Mouse (Mus musculus) hindbrain, embryonic 11.5 days (tissue): ENCODE results near the gene Arhgap31. TPM values are rescaled to one million over a fixed set of nuclear protein-coding genes. Genes with fewer than 3 reads are reported as not detected.

Experiments
- ATAC-seq: fragments of 200-750 bp; cut with Nextera tagmentation; 2 replicates; pipeline ENCODE4 v1.8.0; 2017; ENCODE audit warnings: mild to moderate bottlenecking, moderate TSS enrichment, moderate library complexity; ENCODE audit not compliant: low FRiP score
- DNase-seq: peaks from one replicate; pipeline ENCODE4 v3.0.0-alpha.2; 2015; ENCODE audit warnings: low spot score
- H3K27ac ChIP-seq: fragments of 300-500 bp; sonication (generic); 2 replicates; pipeline ENCODE4 v1.5.1; 2014; ENCODE audit warnings: mild to moderate bottlenecking, low read depth, low read length
- H3K27me3 ChIP-seq: fragments of 300-500 bp; sonication (generic); 2 replicates; pipeline ENCODE4 v1.6.1; 2014; ENCODE audit warnings: mild to moderate bottlenecking, low read length, moderate library complexity, mixed read lengths; ENCODE audit not compliant: control insufficient read depth, insufficient read depth
- H3K36me3 ChIP-seq: fragments of 300-500 bp; sonication (generic); 2 replicates; pipeline ENCODE4 v1.6.1; 2014; ENCODE audit warnings: mild to moderate bottlenecking, low read length, moderate library complexity, mixed read lengths; ENCODE audit not compliant: control insufficient read depth, insufficient read depth
- H3K4me1 ChIP-seq: fragments of 300-500 bp; sonication (generic); replicated peaks from 2 replicates; pipeline ENCODE4 v1.6.1; 2014; ENCODE audit warnings: low read length, mixed read lengths; ENCODE audit not compliant: control insufficient read depth, insufficient read depth
- H3K4me2 ChIP-seq: fragments of 300-500 bp; sonication (generic); replicated peaks from 2 replicates; pipeline ENCODE4 v1.6.1; 2014; ENCODE audit warnings: mild to moderate bottlenecking, low read depth, low read length
- H3K4me3 ChIP-seq: fragments of 300-500 bp; sonication (generic); 2 replicates; pipeline ENCODE4 v1.5.1; 2014; ENCODE audit warnings: low read depth, low read length
- H3K9ac ChIP-seq: fragments of 300-500 bp; sonication (generic); 2 replicates; pipeline ENCODE4 v1.6.1; 2014; ENCODE audit warnings: low read depth, low read length
- H3K9me3 ChIP-seq: fragments of 300-500 bp; sonication (generic); 2 replicates; pipeline ENCODE4 v1.6.1; 2016; ENCODE audit warnings: low read length; ENCODE audit not compliant: control insufficient read depth
- WGBS: fragments of 180-500 bp; shearing (Covaris S2); extraction: QIAGEN DNeasy Blood & Tissue Kit; methylation state at CpG from one replicate; pipeline ENCODE4 v1.1.7; 2014; 5-methylcytosine and 5-hydroxymethylcytosine counted together
- polyA plus RNA-seq: library from polyadenylated mRNA; unstranded; fragments of >200 nt; fragmentation: Nextera tagmentation; extraction: Ambion mirVana; gene quantifications from 2 replicates; pipeline ENCODE4 v1.2.1, GENCODE M21; 2014

Gene Arhgap31
- polyA plus RNA-seq, 1 experiment from 2014 or later, result 9.0 TPM

DNA sequence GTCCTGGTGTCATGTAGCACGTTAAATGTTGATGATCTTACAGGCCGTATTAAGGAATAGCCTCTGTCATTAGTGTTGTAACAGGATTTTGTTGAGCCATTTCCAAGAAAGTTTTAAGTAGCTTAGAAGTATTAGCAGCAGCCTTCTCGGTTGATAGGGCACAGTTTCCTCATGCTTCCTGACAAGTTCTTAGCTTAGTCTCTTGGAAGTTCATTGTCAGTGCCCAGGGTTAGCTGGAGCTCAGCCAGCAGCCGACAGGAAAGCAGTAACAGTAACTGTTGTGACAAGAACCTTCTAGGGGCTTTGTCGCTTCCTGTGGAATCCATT is 43.1 kb upstream of the Arhgap31 start:
- Histone ChIP-seq H3K9ac (no peak overlapping the region), H3K27me3 (no peaks in the 10 kb centered on the region), H3K36me3 (no peaks in the 10 kb centered on the region), H3K9me3 (no peaks in the 10 kb centered on the region), H3K4me3 (no peak overlapping the region), H3K27ac (no peak overlapping the region), H3K4me2 (no peak overlapping the region), H3K4me1 (0 out of 2 replicates have a peak, but pooled peaks cover 2% of the 10 kb centered on the region)
- DNase-seq (no peak), ATAC-seq (no peak)
- 69% methylated on average over 5 of the region's 5 CpGs for WGBS

DNA sequence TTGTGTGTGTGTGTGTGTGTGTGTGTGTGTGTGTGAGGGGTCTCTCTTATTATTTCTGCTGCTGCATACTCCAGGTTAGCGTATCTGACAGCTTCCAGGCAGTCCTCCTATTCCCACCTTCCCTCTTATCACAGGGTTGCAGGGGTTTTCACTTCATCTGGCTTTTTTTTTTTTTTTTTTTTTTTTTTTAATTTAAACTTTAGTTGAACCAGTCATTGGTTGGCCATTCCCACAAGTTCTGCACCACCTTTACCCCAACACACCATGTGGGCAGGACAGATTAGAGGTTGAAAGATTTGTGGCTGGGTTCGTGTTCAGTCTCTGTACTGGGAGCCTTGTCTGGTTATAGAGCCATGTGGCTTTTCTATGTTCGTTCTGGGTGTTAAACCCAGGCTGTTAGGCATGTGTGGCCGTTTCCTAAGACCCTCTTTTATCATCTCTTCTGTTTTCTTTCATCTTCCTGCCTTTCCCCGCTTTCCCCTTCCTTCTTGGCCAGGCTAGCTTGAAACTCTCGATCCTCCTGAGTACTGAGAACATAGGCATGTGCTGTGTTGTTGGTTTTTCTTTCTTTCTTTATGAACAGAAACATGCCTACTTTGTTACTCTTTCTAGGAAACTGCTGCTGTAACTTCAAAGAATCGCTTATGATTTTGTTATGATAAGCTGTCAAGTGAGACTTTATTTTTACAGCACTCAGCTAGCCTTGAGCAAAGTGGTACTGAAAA is 42.5 kb upstream of the Arhgap31 start:
- Histone ChIP-seq H3K27me3 (no peaks in the 10 kb centered on the region), H3K27ac (no peak overlapping the region), H3K4me3 (no peak overlapping the region), H3K9ac (no peak overlapping the region), H3K36me3 (no peaks in the 10 kb centered on the region), H3K4me1 (0 out of 2 replicates have a peak, but pooled peaks cover 2% of the 10 kb centered on the region), H3K9me3 (no peaks in the 10 kb centered on the region), H3K4me2 (no peak overlapping the region)
- no peak for ATAC-seq
- no peak for DNase-seq
- 77% methylated on average over 7 of the region's 7 CpGs for WGBS

DNA sequence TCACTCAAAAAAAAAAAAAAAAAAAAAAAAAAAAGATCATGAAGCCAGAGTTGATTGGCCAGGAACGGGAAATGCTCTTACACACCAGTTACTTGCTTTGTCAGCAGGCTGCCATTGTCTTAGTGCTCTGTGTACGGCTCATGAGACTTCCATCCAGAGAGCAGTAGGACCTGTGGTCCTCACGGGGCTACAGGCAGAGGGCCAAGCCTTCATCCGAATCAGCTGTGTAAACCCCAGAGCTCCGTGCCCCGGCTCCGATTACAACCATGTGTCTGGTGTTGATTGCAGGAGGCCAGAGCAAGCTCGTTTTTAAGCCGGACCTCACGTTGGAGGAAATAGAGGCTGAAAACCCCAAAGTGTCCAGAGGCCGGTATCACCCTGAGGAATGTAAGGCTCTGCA is 40.6 kb upstream of the Arhgap31 start:
- no peaks in the 10 kb centered on the region for H3K36me3 ChIP-seq
- DNase-seq (peak; percentile 27), ATAC-seq (no peak)
- no peak overlapping the region for H3K27ac ChIP-seq
- no peak overlapping the region for H3K4me2 ChIP-seq
- 58% methylated on average over 11 of the region's 11 CpGs for WGBS
- no peaks in the 10 kb centered on the region for H3K27me3 ChIP-seq
- H3K4me3 ChIP-seq, result no peak overlapping the region
- no peak overlapping the region for H3K9ac ChIP-seq
- 0 out of 2 replicates have a peak, but pooled peaks cover 2% of the 10 kb centered on the region for H3K4me1 ChIP-seq
- H3K9me3 ChIP-seq, result no peaks in the 10 kb centered on the region

DNA sequence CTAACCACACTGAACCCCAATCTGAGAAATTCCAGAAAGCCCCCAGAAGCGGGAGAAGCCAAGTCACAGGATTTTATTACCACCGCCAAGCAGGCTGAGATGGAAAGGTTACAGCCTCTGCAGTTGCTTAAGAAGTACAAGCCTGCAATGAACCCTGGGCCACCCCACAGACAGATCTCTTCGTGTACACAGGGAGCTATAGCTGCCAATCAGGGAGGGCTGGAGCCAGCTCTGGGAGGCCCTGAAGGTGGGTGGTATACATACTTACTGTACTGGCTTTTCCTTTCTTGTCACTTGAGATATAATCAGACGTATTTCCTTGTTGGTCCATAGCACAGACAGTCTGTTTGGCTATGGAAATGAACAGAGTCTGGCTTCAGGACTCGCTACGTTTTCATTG is 37.7 kb upstream of the Arhgap31 start:
- no peaks in the 10 kb centered on the region for H3K9me3 ChIP-seq
- no peaks in the 10 kb centered on the region for H3K27me3 ChIP-seq
- ATAC-seq (no peak), DNase-seq (no peak)
- WGBS, result 81% methylated on average over 6 of the region's 6 CpGs
- H3K4me2 ChIP-seq, result no peak overlapping the region
- H3K4me3 ChIP-seq, result no peak overlapping the region
- H3K9ac ChIP-seq, result no peak overlapping the region
- no peak overlapping the region for H3K27ac ChIP-seq
- H3K36me3 ChIP-seq, result no peaks in the 10 kb centered on the region
- 0 out of 2 replicates have a peak, but pooled peaks cover 2% of the 10 kb centered on the region for H3K4me1 ChIP-seq

DNA sequence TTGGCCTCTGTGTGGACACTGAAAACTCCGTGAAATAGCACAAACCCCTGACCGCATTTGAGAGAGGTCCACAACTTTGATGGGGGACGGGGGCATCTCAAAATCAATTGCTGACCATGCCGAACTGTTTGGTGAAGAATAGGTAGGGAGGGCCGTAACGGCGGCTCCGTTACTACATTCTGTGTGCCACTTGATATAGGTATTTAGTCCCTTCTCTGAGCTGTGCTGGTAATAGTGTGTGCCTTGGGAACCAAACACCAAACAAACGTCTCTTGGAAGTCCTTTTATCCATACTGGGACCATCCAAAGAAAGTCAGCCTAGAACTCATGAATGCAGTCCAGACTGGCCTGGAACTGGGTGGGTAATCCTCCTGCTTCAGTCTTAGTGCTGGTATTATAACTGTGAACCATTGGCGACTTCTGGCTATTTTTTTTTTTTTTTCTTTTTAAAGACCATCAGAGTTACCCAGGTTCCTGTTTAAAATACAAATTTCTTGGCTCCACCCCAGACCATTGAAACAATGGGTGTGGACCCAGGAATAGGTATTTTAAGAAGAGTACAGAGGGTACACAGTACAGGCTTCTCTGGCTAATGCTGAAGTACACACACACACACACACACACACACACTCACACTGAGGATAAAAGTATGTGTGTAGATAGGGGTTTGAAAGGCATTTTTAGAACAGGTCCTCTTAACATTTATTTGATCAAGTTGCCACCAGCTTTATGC is 31.0 kb upstream of the Arhgap31 start:
- H3K4me1 ChIP-seq, result no peaks in the 10 kb centered on the region
- ATAC-seq (no peak), DNase-seq (no peak)
- H3K9me3 ChIP-seq, result no peaks in the 10 kb centered on the region
- no peaks in the 10 kb centered on the region for H3K27me3 ChIP-seq
- no peaks in the 10 kb centered on the region for H3K36me3 ChIP-seq
- H3K4me2 ChIP-seq, result no peak overlapping the region
- WGBS, result 83% methylated on average over 10 of the region's 10 CpGs
- no peak overlapping the region for H3K4me3 ChIP-seq
- H3K9ac ChIP-seq, result no peak overlapping the region
- H3K27ac ChIP-seq, result no peak overlapping the region

DNA sequence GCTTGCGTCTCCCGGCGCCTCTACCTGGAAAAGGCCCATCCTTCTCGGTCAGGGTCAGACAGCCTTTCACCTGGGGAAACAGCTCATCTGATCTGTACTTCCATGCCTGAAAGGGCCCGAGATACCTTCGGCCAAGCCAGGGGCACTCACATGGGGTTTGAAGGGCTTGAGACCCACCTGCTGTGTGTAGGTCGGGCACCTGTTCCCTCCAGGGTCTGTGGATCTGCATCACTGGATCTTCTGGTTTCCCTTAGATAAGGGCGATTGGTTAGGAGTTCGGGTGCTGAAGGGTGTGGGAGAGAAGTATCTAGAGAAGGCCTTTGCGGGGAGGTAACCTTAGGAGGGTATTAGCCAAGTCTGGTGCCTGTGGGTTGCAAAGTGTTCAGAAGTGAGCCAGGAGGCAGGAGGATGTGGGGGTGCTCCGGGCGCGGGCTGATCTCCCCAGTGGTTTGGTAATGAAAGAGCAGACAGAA is 29.6 kb upstream of the Arhgap31 start:
- Histone ChIP-seq H3K27ac (peak overlapping the region; percentile 30; the same call in 1 of the 2 replicates), H3K9me3 (no peaks in the 10 kb centered on the region), H3K4me2 (peak overlapping the region; percentile 91), H3K36me3 (no peaks in the 10 kb centered on the region), H3K27me3 (no peaks in the 10 kb centered on the region), H3K4me1 (no peaks in the 10 kb centered on the region), H3K9ac (peak overlapping the region; percentile 86), H3K4me3 (peak overlapping the region; percentile 78)
- DNase-seq, result peak; percentile 56
- WGBS, result under 1% methylated on average over 13 of the region's 13 CpGs
- peak; percentile 74 for ATAC-seq

DNA sequence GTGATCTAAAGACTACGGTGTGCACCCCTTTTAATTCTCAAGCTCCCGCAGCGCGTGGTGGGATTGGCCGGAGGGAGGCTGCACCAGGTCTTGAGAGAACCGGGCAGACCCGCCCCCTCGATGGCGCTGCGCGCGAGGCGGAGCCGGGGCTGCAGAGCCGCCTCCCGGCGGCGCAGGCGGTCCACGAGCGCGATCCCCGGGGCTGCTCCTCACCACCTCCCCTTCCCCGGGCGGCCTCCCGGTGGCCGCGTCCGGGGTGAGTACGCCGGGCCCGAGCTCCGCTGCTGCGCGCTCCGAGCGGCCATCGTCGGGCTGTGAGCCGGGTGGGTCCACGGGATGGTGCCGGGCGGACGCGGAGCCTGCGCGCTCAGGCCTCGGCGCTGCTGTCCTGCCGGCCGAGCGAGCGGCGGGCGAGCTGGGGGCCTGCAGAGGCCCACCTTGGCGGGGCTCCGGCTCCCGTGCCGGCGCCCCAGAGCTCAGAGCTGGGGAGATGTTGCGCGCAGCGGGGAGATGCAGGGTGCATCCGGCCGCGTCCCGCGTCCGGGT is 29.1 kb upstream of the Arhgap31 start, which contains the start of gene B4galt4:
TSS of gene B4galt4 (plus strand) at position 152 of the 546 bp plus-strand sequence.
- under 1% methylated on average over 55 of the region's 69 CpGs for WGBS
- ATAC-seq, result peak; percentile 95
- no peaks in the 10 kb centered on the region for H3K27me3 ChIP-seq

DNA sequence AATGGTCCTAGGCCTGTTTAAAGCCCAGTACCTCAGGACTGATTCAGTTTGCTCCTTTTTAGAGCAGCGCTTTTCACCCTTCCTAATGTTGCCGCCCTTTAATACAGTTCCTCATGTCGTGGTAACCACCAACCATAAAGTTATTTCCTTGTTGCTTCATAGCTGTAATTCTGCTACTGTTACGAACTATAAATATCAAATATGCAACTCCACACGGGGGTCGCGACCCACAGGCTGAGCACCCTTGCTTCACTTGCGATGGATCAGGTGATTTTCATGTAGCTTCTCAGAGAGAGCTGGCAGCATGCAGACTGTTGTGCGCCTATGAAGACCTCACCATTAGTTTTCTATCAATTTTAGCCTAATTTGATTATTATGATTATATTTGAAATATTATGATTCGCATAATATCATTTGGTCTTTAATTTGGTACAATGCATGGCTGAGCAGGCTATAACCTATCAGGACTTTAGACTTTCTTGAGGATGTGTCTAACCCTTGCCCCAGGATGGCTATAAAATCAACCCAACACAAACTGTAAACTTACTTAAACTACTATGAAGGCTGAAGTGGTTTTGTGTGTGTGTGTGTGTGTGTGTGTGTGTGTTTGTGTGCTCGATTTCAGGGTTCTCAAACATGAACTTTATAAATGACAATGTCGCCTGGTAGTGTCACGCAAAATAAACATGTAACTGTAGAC is 28.3 kb upstream of the Arhgap31 start:
- Histone ChIP-seq H3K27me3 (no peaks in the 10 kb centered on the region), H3K4me2 (peak overlapping the region; percentile 91), H3K27ac (no peak overlapping the region), H3K9ac (no peak overlapping the region), H3K36me3 (no peaks in the 10 kb centered on the region), H3K4me1 (no peaks in the 10 kb centered on the region), H3K9me3 (no peaks in the 10 kb centered on the region), H3K4me3 (peak overlapping the region; percentile 78)
- WGBS, result 83% methylated on average over 13 of the region's 13 CpGs
- no peak for DNase-seq
- peak; percentile 12; the same call in 1 of the 2 replicates for ATAC-seq

More for the DNA sequence above, 29.1 kb upstream of the Arhgap31 start, which contains the start of gene B4galt4:
- Histone ChIP-seq H3K4me3 (peak within 1 kb of the TSS; percentile 78), H3K4me2 (peak within 1 kb of the TSS; percentile 91), H3K4me1 (no peaks in the 10 kb centered on the region), H3K9me3 (no peaks in the 10 kb centered on the region), H3K9ac (peak within 1 kb of the TSS; percentile 86), H3K27ac (peak within 1 kb of the TSS; percentile 30; the same call in 1 of the 2 replicates), H3K36me3 (no peaks in the 10 kb centered on the region)
- DNase-seq, result peak; percentile 82
